Mouse (Mus musculus): ENCODE measurements around the gene Pou1f1. TPM values are rescaled to one million over a fixed set of nuclear protein-coding genes. Genes with fewer than 3 reads are reported as not detected.
A peak's percentile ranks its signal among the peaks of the same experiment; 100 is the strongest.

Gene Pou1f1
- not detected for total RNA-seq (2021)
- long read RNA-seq, experiment 1 = 0 reads
- long read RNA-seq, experiment 2 = 0 reads

DNA sequence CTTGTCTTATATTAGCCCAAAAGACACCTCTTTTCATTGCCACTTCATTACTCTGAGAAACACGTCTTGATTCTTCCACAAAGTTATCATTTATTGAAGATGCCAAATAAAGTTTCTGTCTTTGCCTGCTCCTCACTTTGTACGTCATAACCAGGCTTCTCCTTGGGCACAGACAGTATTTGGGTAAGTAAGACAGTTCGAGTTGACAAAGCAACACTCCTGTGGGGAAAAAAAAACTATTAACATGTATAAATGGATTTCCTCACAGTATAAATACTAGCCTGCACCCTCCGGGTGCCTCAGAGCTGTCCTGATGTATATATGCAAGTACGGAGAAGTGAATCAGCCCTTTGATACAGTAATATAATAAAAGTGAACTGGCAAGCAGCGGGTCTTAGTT is at the start of gene Pou1f1:
Gene Pou1f1 (plus strand): TSS at position 301 of the 400 bp plus-strand sequence.
- TF ChIP-seq CTCF (IDR thresholded peaks at IDR 0.05) = no peak
- no peak within 1 kb of the TSS for H3K4me3 ChIP-seq
- intact Hi-C loops (cut with DNase I) = no loop called here
- no peak for DNase-seq (ENCODE audit: extremely low spot score in 1 of 2, low spot score in 2 of 2)
- H3K27ac ChIP-seq = no peak within 1 kb of the TSS

DNA sequence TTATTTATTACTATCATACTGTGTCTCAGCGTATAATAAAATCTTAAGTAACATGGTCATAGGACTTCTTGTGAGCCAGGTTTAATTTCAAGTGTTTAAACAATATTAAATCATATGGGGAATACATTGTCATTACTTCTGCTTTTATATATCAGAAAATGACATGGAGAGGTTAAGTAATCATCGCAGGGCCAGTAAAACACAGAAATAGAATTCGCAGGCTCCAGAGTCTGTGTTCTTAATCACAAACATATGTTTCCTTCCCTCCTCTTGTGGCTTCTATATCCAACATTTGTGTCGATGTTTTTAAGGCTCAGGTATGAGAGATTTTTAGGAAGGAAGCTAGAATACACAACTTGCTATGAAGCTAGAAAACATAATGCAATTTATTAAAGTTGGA is 49.7 kb upstream of the Pou1f1 start:
- intact Hi-C loops (cut with DNase I) = no loop called here
- Histone ChIP-seq H3K27ac (no peak overlapping the region), H3K4me3 (no peak overlapping the region)
- no peak for DNase-seq (ENCODE audit: extremely low spot score in 1 of 2, low spot score in 2 of 2)
- no peak for TF ChIP-seq CTCF (IDR thresholded peaks at IDR 0.05)

DNA sequence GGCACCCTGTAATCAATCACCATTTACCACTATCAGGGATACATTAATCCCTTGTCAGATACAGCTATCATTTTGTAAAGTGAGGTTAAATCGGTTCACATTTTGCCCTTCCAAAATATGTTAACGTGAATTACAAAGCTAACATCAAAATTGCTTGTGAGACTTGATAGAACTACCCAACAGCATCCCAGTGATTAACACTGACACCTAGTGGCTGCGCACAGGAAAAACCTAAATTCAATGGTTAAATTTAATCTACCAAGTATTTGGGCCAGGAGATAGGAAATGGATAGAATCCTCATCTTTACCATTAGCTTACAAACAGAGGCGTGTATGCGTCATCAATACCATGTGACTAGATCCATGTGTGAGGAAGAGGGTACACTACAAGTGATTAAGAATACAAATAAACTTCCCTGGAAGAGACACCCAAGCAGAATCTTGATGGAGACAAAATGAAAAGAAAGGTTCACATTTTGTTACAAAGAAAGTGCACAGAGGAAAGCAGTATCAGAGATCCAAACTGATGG is 47.8 kb upstream of the Pou1f1 start:
- peak; percentile 91 for TF ChIP-seq CTCF (IDR thresholded peaks at IDR 0.05)
- Histone ChIP-seq H3K4me3 (no peak overlapping the region), H3K27ac (no peak overlapping the region)
- intact Hi-C loops (cut with DNase I) = loop anchor here (1.0 kb wide), 2 partner anchors 101 to 565 kb away; no protein-coding TSS in a partner anchor
- peak in 1 of 2 experiments; percentile 19 for DNase-seq (ENCODE audit: extremely low spot score in 1 of 2, low spot score in 2 of 2)

DNA sequence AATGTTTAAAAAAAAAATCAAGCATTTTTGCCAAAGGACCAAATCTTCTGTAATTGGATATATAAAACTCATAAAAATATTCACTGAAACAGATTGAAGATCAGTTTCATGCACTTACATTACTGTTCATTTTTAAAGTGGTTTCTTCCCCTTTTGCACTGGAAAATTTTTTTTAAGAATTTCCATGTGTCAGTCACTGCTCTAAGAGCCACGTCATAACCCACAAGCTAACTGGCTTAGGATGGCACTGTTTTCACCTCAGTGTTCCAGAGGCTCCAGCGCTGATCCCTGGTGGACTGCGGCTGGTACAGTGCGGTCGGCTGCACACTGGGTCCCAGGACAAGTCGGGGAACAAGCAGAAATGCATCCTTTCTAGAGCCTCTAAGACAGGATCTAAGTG is 34.6 kb upstream of the Pou1f1 start:
- no peak for TF ChIP-seq CTCF (IDR thresholded peaks at IDR 0.05)
- intact Hi-C loops (cut with DNase I) = no loop called here
- Histone ChIP-seq H3K4me3 (no peak overlapping the region), H3K27ac (no peak overlapping the region)
- DNase-seq (ENCODE audit: extremely low spot score in 1 of 2, low spot score in 2 of 2) = no peak

DNA sequence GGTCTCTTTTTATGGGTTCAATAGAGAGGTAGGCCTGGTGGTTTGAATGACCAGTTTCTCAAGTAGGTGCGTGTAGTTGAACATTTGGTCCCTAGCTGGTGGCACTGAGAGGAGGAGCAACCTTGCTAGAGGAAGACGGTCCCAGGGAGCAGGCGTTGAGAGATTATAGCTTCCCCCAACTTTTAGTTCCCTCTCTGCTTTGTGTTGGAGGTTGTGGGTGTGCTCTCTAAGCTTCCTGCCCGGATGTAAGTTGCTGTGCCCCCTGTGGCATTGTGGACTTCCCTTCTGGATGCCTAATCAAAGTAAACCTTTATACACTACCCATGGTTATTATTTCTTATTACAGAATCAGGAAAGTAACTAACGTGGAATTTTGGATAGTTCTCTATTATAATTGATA is 24.3 kb upstream of the Pou1f1 start:
- TF ChIP-seq CTCF (IDR thresholded peaks at IDR 0.05) = no peak
- Histone ChIP-seq H3K4me3 (no peak overlapping the region), H3K27ac (no peak overlapping the region)
- no peak for DNase-seq (ENCODE audit: extremely low spot score in 1 of 2, low spot score in 2 of 2)
- intact Hi-C loops (cut with DNase I) = loop anchor here (2.0 to 10.0 kb wide), 2 partner anchors 589 to 741 kb away; no protein-coding TSS in a partner anchor

DNA sequence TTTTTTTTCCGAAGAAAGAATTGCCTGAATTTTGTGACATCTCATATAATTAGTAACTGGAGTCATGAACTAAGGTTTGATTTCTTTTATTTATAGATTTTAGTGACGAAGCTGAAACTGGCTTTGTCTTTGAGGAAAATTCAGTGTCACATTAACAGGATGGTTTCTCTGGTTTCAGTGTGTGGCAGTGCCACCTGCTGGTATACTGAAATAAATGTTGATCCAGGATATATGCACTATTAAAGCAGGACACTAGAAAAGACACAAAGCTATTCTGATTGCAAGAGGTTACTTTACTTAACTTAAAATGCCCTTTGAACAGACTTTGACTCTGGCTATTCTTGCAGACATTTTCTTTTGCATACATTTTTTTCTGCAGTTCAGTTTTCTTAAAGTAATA is 23.3 kb upstream of the Pou1f1 start:
- intact Hi-C loops (cut with DNase I) = loop anchor here (2.0 to 10.0 kb wide), 2 partner anchors 590 to 742 kb away; no protein-coding TSS in a partner anchor
- peak; percentile 72 for TF ChIP-seq CTCF (IDR thresholded peaks at IDR 0.05)

DNA sequence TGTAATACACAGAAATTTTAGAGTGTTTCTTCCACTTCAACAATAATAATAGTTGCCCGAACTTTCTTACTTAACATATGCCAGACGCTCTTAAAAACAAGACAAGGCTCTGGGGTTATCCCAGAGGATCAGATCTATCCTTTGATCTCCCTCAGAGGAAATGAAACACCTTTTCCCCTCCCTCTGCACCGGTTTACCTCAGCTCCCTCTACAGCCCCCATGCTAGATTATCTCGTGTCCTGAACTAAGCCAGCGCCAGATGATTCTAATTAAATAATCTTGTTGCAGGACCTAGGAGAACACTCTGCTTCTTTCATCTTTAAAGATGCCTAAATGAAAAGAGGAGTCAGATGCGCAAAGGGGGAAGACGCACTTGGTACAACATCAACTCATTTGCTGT is 6.1 kb upstream of the Pou1f1 start:
- no peak for TF ChIP-seq CTCF (IDR thresholded peaks at IDR 0.05)
- no peak overlapping the region for H3K4me3 ChIP-seq
- intact Hi-C loops (cut with DNase I) = no loop called here
- H3K27ac ChIP-seq = no peak overlapping the region
- no peak for DNase-seq (ENCODE audit: extremely low spot score in 1 of 2, low spot score in 2 of 2)

More for the DNA sequence above, 23.3 kb upstream of the Pou1f1 start:
- Histone ChIP-seq H3K27ac (no peak overlapping the region), H3K4me3 (no peak overlapping the region)
- peak; percentile 41 to 46 for DNase-seq (ENCODE audit: extremely low spot score in 1 of 2, low spot score in 2 of 2)

DNA sequence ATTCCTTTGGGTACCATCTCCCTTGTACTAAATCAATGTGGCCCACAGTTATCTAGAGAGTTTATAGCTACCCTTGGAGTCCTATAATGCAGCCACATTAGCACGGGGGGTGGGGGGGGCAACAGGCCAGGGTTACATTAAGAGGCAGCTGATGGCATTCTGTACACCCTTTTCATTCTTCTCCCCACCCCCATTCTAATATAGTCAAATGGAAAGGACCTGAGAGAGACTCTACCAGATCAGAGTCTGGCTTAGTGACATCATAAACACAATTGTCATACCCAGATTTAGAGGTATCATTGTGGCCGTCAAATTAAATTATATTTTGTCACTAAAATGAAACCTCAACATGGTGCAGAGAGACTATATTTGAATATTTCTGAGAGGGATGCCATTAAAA is 5.7 kb downstream of the Pou1f1 start:
- H3K4me3 ChIP-seq = no peak overlapping the region
- no peak overlapping the region for H3K27ac ChIP-seq
- no peak for TF ChIP-seq CTCF (IDR thresholded peaks at IDR 0.05)
- DNase-seq (ENCODE audit: extremely low spot score in 1 of 2, low spot score in 2 of 2) = no peak
- intact Hi-C loops (cut with DNase I) = no loop called here

DNA sequence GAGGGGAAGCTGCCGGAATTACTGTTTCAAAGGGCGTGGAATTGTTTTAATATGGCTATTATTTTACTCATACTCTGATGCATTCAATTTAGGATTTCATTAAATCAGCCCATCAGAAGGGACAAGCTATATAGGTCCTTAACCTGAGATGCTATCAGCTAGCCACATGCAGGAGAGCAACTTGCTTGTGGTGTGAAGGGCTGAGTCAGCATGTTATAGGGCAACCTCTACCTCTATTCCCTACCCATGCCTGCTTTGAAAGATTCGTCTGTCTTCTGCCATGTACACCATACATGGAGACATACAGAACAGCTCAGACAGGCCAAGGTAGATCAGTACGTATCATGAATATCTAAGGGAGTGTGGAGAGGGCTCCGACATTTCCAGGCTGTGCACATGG is 6.4 kb downstream of the Pou1f1 start:
- no peak overlapping the region for H3K4me3 ChIP-seq
- intact Hi-C loops (cut with DNase I) = no loop called here
- no peak for TF ChIP-seq CTCF (IDR thresholded peaks at IDR 0.05)
- no peak overlapping the region for H3K27ac ChIP-seq
- DNase-seq (ENCODE audit: extremely low spot score in 1 of 2, low spot score in 2 of 2) = no peak

DNA sequence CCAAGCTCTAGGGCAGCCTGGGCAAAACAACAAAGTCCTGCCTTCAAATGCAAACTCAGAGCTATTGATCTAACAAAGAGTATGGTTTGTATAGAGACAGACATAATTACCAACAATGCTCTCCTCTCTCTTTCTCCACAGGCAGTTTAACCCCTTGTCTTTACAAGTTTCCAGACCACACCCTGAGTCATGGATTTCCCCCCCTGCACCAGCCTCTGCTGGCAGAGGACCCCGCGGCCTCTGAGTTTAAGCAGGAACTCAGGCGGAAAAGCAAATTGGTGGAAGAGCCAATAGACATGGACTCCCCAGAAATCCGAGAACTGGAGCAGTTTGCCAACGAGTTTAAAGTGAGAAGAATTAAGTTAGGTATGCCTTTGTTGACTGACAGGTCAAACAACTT is 9.3 kb downstream of the Pou1f1 start:
- TF ChIP-seq CTCF (IDR thresholded peaks at IDR 0.05) = no peak
- intact Hi-C loops (cut with DNase I) = no loop called here
- H3K4me3 ChIP-seq = no peak overlapping the region
- no peak for DNase-seq (ENCODE audit: extremely low spot score in 1 of 2, low spot score in 2 of 2)
- no peak overlapping the region for H3K27ac ChIP-seq

DNA sequence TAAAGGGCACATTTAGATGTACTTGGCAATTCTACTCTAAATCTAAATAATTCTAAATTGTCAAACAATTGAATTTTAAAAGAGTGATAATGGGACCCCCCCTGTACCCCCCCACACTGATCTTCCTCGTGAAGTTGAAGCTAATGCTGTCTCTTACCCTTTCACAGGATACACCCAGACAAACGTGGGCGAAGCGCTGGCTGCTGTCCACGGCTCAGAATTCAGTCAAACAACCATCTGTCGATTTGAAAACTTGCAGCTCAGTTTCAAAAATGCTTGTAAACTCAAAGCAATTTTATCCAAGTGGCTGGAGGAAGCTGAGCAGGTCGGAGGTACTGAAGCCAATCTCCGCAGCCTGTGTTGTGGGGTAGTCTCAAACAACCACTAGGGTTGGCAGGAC is 11.4 kb downstream of the Pou1f1 start:
- intact Hi-C loops (cut with DNase I) = no loop called here
- no peak; the same call in 1 of the 2 replicates for TF ChIP-seq CTCF (IDR thresholded peaks at IDR 0.05)
- peak; percentile 68 to 75 for DNase-seq (ENCODE audit: extremely low spot score in 1 of 2, low spot score in 2 of 2)
- no peak overlapping the region for H3K4me3 ChIP-seq
- no peak overlapping the region for H3K27ac ChIP-seq

DNA sequence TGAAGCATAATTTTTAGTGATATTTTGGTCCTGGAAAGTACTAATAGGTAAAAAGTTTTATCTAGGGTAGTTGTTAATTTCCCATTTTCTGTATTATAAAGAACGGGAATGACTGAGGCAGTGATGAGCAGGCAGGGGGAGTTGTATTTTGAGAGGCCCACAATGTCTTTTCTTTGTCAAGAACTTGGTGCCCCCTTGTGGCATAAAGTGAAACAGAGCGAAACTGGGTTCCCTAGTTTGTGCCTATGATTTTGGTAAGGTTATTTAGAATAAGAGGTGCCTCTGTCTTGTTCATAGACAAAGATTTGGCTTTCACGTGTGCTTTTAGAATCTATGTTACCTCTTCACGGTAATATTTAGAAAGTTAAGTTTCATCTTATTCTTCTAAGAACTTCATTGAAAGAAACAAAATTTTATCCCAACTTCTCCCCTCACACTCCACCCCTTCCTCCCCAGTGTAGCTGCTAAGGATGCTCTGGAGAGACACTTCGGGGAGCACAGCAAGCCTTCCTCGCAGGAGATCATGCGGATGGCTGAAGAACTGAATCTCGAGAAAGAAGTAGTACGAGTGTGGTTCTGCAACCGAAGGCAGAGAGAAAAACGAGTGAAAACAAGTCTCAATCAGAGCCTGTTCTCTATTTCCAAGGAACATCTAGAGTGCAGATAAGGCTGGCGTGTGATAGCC is 13.1 kb downstream of the Pou1f1 start:
- TF ChIP-seq CTCF (IDR thresholded peaks at IDR 0.05) = peak; percentile 73
- intact Hi-C loops (cut with DNase I) = no loop called here
- H3K27ac ChIP-seq = no peak overlapping the region
- peak; percentile 34 to 61 for DNase-seq (ENCODE audit: extremely low spot score in 1 of 2, low spot score in 2 of 2)
- no peak overlapping the region for H3K4me3 ChIP-seq
